Mouse (Mus musculus): ENCODE results near the gene Olfr670. TPM values are rescaled to one million over a fixed set of nuclear protein-coding genes. Genes with fewer than 3 reads are reported as not detected.
"Not testable (repeated sequence)": the region's sequence is repeated elsewhere in the genome, so short reads cannot be mapped to it uniquely, and the experiment has no call there.

Gene Olfr670
- total RNA-seq (2021) (not detected), polyA plus RNA-seq (2012; rRNA removed) (not detected in 2 replicates)
- long read RNA-seq = 0 reads

- no peak for DNase-seq
Observed at GRCm38 (mm10) chr7:104962520-104962919, at the start of gene Olfr670. Gene Olfr670 (minus strand): TSS chr7:104962620.

- DNase-seq = no peak
Observed at GRCm38 (mm10) chr7:105001929-105002328, 39.5 kb upstream of the Olfr670 start, which contains the start of gene Olfr672. Gene Olfr672 (minus strand): TSS chr7:105002029.

DNA sequence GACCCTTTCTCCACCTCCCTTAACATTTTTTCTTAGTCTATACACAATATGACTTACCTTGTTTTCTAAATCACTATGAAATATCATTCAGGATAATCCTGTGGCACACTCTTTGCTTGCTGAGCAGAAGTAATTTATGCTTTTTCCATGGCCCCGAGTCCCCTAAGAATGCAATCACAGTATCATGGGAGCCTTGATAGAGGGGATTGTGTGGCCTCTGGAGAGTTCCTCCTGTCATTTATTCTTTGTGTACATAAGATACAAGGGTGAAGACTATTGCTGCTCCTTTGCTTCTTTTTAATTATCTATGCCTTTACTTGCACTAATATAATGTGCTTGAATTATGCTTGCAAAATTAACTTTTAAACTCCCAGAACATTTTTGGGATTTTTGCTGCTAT, 16.6 kb upstream of the Olfr670 start, which contains the start of gene Olfr671:
TSS of gene Olfr671 (minus strand) at position 101 of the 400 bp plus-strand sequence.
- no peak for DNase-seq

GRCm38 (mm10) chr7:104972507-104972906, 10.1 kb upstream of the Olfr670 start:
- not testable (repeated sequence) for DNase-seq

GRCm38 (mm10) chr7:104950234-104950633, 12.2 kb downstream of the Olfr670 start:
- DNase-seq = not testable (repeated sequence)

- DNase-seq = no peak
Observed at GRCm38 (mm10) chr7:104933940-104934339, 28.5 kb downstream of the Olfr670 start, which contains the start of gene Olfr669. Gene Olfr669 (plus strand): TSS chr7:104934240.

- DNase-seq = no peak
Observed at GRCm38 (mm10) chr7:104927957-104928356, 34.5 kb downstream of the Olfr670 start, which contains the start of gene Olfr668. Gene Olfr668 (minus strand): TSS chr7:104928057.

DNA sequence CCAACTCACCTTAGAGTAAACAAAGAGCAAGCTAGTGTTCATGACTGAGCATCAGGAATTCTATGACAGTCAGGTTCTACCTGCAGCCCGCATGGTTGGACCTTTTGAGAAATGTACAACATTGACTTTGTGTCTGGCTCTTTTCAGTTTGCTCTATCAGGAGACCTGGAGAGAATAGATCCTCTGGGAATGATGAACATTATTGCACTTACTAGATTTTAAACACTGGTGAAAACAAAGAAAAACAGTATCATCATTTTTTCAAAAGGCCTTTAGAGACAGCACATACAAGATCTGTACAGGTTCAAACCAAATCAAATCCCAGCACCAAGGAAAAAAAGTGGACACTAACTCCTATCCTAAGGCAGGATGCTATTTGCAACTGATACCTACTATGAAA, 41.0 kb downstream of the Olfr670 start, which contains the start of gene Olfr667:
TSS of gene Olfr667 (minus strand) at position 101 of the 400 bp plus-strand sequence.
- DNase-seq = no peak

Other genes starting within 250 kb of the Olfr670 start
- not detected for gene Usp17le, start 185.2 kb downstream of the Olfr670 start, total RNA-seq (2021)
- not detected in 2 replicates for gene Usp17le, start 185.2 kb downstream of the Olfr670 start, polyA plus RNA-seq (2012; rRNA removed)
- gene Usp17lb, start 120.0 kb downstream of the Olfr670 start, total RNA-seq (2021) = under 1 TPM in 1 of 2 experiments, not detected in 1; 0.37 TPM
- gene Usp17lb, start 120.0 kb downstream of the Olfr670 start, polyA plus RNA-seq (2012; rRNA removed) = not detected in 2 replicates
- not detected for gene Usp17la, start 105.6 kb downstream of the Olfr670 start, total RNA-seq (2021)
- gene Usp17la, start 105.6 kb downstream of the Olfr670 start, polyA plus RNA-seq (2012; rRNA removed) = not detected in 2 replicates
- not detected for gene Olfr665, start 84.6 kb downstream of the Olfr670 start, total RNA-seq (2021)
- not detected in 2 replicates for gene Olfr665, start 84.6 kb downstream of the Olfr670 start, polyA plus RNA-seq (2012; rRNA removed)
- not detected for gene Olfr666, start 66.7 kb downstream of the Olfr670 start, total RNA-seq (2021)
- not detected in 2 replicates for gene Olfr666, start 66.7 kb downstream of the Olfr670 start, polyA plus RNA-seq (2012; rRNA removed)
- gene Olfr667, start 41.1 kb downstream of the Olfr670 start, total RNA-seq (2021) = not detected
- gene Olfr667, start 41.1 kb downstream of the Olfr670 start, polyA plus RNA-seq (2012; rRNA removed) = not detected in 2 replicates
- not detected for gene Olfr668, start 34.6 kb downstream of the Olfr670 start, total RNA-seq (2021)
- not detected in 2 replicates for gene Olfr668, start 34.6 kb downstream of the Olfr670 start, polyA plus RNA-seq (2012; rRNA removed)
- gene Olfr669, start 28.4 kb downstream of the Olfr670 start, total RNA-seq (2021) = not detected
- gene Olfr669, start 28.4 kb downstream of the Olfr670 start, polyA plus RNA-seq (2012; rRNA removed) = not detected in 2 replicates
- gene Olfr671, start 16.5 kb upstream of the Olfr670 start, total RNA-seq (2021) = not detected
- not detected in 2 replicates for gene Olfr671, start 16.5 kb upstream of the Olfr670 start, polyA plus RNA-seq (2012; rRNA removed)
- not detected for gene Olfr672, start 39.4 kb upstream of the Olfr670 start, total RNA-seq (2021)
- gene Olfr672, start 39.4 kb upstream of the Olfr670 start, polyA plus RNA-seq (2012; rRNA removed) = not detected in 2 replicates
- not detected for gene Olfr675, start 65.8 kb upstream of the Olfr670 start, total RNA-seq (2021)
- gene Olfr675, start 65.8 kb upstream of the Olfr670 start, polyA plus RNA-seq (2012; rRNA removed) = not detected in 2 replicates
- not detected for gene Olfr676, start 70.1 kb upstream of the Olfr670 start, total RNA-seq (2021)
- not detected in 2 replicates for gene Olfr676, start 70.1 kb upstream of the Olfr670 start, polyA plus RNA-seq (2012; rRNA removed)
- not detected for gene Olfr677, start 88.8 kb upstream of the Olfr670 start, total RNA-seq (2021)
- not detected in 2 replicates for gene Olfr677, start 88.8 kb upstream of the Olfr670 start, polyA plus RNA-seq (2012; rRNA removed)
- gene Olfr678, start 101.9 kb upstream of the Olfr670 start, total RNA-seq (2021) = not detected
- not detected in 2 replicates for gene Olfr678, start 101.9 kb upstream of the Olfr670 start, polyA plus RNA-seq (2012; rRNA removed)
- not detected for gene Olfr679, start 118.6 kb upstream of the Olfr670 start, total RNA-seq (2021)
- gene Olfr679, start 118.6 kb upstream of the Olfr670 start, polyA plus RNA-seq (2012; rRNA removed) = not detected in 2 replicates
- gene Olfr680-ps1, start 130.2 kb upstream of the Olfr670 start, total RNA-seq (2021) = not detected
- not detected in 2 replicates for gene Olfr680-ps1, start 130.2 kb upstream of the Olfr670 start, polyA plus RNA-seq (2012; rRNA removed)
- gene Olfr681, start 154.2 kb upstream of the Olfr670 start, total RNA-seq (2021) = not detected
- not detected in 2 replicates for gene Olfr681, start 154.2 kb upstream of the Olfr670 start, polyA plus RNA-seq (2012; rRNA removed)
- gene Olfr683, start 184.4 kb upstream of the Olfr670 start, total RNA-seq (2021) = not detected
- gene Olfr683, start 184.4 kb upstream of the Olfr670 start, polyA plus RNA-seq (2012; rRNA removed) = not detected in 2 replicates
- not detected for gene Olfr684, start 201.0 kb upstream of the Olfr670 start, total RNA-seq (2021)
- not detected in 2 replicates for gene Olfr684, start 201.0 kb upstream of the Olfr670 start, polyA plus RNA-seq (2012; rRNA removed)
- gene Olfr685, start 223.4 kb upstream of the Olfr670 start, total RNA-seq (2021) = not detected
- not detected in 2 replicates for gene Olfr685, start 223.4 kb upstream of the Olfr670 start, polyA plus RNA-seq (2012; rRNA removed)
- gene Olfr686, start 244.9 kb upstream of the Olfr670 start, total RNA-seq (2021) = not detected
- gene Olfr686, start 244.9 kb upstream of the Olfr670 start, polyA plus RNA-seq (2012; rRNA removed) = not detected in 2 replicates

Measured in adrenal gland, adult 2 months (tissue).